Mouse (Mus musculus): ENCODE results near the gene Krt42.
"Not testable (repeated sequence)": the region's sequence is repeated elsewhere in the genome, so short reads cannot be mapped to it uniquely, and the experiment has no call there.

Gene Krt42

DNA sequence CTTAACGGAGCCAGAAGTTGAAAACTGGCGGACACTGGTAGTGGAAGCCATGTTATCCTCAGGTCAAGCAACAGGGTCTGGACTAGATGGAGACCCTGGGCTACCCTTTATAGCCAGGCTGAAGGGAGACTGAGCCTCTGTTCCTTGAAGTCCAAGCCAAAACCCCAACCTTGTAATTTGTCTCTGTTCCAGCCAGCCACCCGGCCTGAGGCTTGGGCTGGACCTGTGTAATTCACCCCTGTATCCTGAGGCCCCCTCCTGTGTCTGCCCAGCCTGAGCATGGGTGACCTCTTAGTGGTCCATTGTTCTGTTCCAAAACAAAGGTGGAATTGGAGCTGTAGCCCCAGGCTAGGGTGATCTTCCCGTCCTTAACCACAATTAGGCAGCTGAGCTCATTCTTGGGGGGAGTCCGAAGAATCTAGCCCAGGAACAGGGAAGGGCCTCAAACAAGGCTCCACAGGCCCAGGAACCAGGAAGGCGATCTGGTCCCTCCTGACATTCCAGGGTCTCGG is at the start of gene Krt42:
Krt42 (minus strand) TSS at position 51 of the 512 bp plus-strand sequence.
- no peak for DNase-seq (ENCODE audit: low spot score in 2 of 2)

DNA sequence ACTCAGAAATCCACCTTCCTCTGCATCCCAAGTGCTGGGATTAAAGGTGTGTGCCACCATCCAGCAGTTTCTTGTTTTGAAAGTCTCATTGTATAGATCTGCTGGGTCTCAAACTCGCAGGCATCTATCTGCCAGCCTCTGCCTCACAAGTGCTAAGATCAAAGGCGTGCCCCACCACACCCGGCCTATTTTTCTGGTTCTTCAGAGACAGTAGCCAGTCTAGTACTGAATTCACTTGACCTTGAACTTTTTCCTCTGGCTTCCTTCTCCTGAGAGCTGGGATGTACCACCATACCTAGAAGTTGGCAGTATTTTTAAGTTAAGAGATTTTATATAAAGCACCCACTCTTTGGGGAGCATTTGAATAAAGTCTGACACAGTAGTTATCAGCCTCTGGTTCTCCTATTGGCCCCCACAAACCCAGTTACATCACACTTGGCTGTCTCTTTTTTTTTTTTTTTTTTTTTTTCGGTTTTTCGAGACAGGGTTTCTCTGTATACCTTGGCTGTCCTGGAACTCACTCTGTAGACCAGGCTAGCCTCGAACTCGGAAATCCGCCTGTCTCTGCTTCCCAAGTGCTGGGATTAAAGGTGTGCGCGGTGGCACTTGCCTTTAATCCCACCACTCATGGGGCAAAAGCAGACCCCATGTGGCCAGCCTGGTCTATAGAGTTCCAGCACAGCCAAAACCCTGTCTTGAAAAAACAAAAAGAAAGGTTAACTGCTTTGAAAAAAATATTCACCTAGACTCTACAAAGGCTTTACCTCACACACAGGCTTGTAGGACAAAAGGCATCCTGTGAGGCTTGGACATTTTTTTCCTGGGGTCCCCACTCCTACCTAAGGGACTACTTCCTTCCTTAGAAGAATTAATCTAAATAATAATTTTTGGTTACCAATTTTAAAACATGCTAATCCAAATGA is 49.1 kb upstream of the Krt42 start:
- no peak for DNase-seq (ENCODE audit: low spot score in 2 of 2)

DNA sequence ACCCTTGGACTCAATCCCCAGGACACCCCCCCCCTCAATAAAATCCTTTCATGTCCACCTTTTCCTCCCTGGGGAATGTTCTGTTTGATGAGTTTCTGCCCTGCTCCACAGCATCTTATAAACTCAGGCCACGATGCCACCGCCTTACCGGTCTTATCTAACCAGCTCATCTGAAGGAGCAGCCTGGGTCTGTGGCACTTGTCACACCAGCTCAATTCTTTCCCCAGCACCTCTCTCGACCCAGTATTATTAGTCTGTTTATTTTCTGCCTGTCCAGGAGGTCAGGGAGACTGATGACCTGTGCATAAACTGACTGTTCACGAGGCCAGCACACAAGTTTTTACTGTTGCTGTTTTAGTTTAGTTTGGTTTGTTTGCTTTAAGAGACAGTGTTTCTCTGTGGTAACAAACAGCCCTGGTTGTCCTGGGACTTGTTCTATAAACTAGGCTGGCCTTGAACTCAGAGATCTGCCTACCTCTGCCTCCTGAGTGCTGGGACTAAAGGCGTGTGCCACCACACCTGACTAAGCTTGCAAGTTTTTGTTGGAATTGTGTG is 48.2 kb upstream of the Krt42 start:
- no peak for DNase-seq (ENCODE audit: low spot score in 2 of 2)

DNA sequence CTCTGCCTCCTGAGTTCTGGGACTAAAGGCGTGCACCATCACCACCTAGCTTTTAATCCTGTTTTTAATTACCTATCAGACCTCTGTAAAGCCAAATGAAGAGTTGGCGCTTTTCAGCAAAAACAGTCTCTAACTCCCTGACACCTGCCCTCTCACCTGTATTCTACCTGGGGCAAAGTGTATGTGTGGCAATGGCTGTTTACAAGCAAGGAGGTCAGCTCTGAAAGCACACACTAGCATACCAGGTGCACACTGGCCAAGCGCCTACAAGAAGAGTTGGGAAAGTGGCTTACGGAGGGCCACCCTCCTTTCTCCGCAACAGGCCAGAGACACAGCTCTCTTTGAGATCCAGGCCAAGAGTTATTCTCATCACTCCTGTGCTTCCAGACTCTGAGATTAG is 45.8 kb upstream of the Krt42 start:
- DNase-seq (ENCODE audit: low spot score in 2 of 2) = no peak

DNA sequence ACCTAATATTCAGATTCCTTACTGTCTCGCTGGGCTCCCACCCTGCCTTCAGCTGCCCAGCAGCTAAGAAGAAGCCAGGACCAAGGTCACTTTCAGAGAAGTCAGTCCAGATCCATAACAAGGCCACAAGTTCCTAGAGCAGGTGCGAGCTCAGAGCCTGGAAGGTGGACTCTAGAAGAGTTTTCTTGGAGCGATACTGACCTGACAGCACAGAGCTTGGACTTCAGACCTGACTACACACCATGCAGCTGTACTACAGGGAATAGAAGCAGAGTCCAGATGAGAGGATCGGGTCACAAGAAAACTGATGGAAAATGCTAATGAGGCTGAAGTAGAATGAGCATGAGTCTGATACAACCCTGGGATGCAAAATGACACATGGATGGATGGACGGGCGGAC is 43.8 kb upstream of the Krt42 start:
- DNase-seq (ENCODE audit: low spot score in 2 of 2) = no peak

DNA sequence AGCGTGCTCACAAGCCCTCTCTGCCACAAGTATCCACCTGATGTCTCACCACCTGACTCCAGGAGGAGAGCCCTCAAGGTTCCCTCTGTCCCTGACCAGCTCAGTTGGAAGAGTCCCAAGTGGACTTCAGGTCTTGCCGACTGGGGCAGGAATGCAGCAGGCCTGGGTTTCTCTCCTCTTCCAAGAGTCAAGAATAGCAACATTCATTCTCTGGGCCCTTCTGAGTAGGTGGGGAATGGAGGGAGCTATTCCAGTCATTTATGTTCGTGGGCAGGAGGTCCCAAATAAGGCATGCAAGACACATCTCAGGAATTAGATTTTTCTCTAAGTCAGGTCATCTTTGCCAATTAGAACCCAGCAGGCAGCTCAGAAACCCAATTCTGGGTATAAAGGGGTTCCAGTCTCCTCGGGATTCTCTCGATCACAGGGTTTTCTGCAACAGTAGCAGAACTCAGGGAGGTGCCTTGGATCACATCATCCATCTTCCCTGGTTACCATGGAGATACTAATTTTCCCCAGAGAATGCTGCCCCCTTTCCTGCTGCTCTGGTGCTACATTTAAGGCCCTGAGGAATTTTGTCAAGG is 42.5 kb upstream of the Krt42 start:
- DNase-seq (ENCODE audit: low spot score in 2 of 2) = peak; percentile 22 to 59

DNA sequence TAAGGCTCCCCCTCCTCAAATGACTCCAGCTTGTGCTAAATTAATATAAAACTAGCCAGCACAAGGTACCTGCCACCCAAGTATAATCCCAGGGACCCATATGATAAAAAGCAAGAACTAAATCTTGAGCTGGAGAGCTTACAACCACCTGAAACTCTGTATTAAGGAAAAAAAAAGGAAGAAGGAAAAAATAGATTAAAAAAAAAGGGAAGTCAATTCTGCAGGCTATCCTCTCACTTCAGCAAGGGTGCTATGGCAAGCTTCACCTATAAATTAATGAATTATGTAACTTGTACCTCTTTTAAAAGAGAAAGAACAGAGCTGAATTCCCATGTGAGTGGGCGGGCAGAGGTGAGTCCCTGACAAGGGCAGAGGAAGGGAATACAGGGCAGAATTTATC is 42.0 kb upstream of the Krt42 start:
- no peak for DNase-seq (ENCODE audit: low spot score in 2 of 2)

DNA sequence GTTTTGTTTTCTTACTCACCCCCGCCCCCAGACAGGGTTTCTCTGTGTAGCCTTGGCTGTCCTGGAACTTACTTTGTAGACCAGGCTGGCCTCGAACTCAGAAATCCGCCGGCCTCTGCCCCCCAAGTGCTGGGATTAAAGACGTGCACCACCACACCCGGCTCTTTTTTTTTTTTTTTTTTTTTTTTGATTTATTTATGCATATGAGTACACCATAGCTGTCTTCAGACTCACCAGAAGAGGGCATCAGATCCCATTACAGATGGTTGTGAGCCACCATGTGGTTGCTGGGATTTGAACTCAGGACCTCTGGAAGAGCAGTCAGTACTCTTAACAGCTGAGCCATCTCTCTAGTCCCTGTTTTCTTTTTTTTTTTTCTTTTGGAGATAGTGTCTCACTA is 39.0 kb upstream of the Krt42 start:
- not testable (repeated sequence) for DNase-seq (ENCODE audit: low spot score in 2 of 2)

DNA sequence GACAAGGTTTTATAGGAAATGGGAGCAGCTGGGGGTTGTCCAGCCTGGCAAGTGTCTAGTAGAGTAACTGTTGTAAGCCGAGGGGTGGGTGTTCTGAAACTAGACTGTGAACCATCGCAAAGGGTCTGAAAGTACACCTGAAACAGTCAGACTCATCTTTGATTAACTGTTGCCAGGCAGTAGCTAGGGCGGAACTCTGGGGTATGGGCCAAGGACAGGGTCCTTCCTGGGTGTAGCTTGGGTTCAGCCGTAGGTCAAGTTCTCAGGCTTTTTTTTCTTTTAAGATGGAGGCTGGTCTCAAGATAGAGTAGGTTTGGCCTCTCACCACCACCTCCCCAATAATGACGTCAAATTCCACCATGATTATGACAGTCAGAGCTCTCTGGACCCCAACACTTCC is 38.2 kb upstream of the Krt42 start:
- no peak for DNase-seq (ENCODE audit: low spot score in 2 of 2)

DNA sequence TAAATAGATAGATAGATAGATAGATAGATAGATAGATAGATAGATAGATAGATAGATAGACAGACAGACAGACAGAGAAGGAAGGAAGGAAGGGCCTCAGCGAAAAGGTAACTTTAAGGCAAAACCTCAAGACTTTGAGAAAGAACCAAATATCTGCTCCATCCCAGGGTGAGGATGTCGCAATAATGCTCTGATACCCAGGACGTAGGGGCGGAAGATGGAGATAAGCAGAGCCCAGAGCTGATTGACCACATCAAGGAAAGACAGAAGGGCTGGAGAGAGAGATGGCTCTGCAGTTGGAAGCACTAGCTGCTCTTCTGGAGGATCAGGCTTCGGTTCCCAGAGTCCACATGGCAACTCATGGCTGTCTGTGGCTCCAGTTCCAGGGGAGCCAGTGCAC is 31.6 kb upstream of the Krt42 start:
- no peak for DNase-seq (ENCODE audit: low spot score in 2 of 2)

DNA sequence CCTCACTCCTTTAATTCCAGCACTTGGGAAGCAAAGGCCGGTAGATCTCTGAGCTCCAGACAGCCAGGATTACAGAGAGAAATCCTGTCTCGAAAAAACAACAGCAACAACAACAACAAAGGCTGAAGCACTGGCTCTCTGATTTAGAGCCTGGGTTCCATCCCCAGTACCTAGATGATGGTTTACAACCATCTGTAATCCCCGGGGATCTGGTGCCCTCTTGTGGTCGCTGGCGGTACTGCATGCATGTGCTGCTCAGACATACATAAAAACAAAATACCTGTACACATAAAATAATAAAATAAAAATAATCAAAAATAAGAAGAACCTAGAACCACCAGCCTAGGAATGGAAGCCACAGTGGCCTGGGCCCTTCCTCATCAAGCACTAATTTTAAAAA is 30.6 kb upstream of the Krt42 start:
- no peak for DNase-seq (ENCODE audit: low spot score in 2 of 2)

DNA sequence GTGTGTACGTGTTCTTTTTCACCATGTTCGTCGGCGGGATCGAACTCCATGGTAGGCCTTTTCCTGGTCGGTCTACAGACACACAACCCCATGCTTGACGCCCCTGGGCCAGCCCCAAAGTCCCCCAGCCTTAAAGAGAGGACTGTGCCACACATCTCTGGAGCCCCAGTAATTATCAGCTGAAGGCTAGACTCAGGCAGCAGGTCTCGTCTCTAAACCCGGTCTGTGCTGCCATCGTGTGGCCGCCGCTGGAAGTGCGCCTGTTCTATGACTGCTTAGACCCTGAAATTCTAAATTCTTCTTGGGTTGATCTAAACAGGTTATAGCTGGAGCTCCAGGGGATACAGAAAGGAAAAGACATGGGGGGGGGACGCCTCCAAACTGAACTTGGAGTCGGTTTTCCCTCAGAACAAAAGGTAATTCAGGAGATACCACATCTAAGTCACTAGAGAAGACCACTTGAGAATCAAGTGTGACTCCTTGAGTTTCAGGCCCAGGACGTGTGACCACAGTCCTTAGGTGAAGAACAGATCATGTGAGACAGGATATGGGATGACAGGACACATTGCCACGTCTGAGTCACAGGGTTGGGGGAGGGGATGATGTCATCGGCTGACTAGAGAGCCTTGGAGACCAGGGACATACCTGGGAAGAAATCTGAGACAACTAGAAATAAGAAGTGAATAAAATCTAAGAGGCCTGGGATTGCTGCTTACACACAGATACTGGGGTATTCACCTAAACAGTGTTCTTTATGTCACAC is 28.8 kb upstream of the Krt42 start:
- DNase-seq (ENCODE audit: low spot score in 2 of 2) = peak; percentile 61 to 80

DNA sequence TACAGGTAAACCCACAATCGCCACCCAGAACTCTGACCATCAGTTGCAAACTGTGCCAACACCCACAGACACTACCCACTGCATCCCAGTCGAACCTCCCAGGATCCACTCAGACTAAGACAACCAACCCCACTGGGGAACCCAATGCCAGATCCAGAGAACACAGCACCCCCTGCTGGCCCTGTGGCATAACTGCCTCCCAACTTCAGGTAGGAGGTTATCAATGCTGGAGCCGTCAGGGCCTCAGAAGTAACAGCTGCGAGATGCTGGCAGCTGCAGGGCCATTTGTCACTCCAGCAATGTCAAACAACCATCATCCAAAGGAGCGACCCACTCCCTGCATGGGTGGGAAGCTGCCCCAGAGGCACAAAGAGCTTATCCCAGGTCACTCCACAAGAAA is 28.1 kb upstream of the Krt42 start:
- no peak for DNase-seq (ENCODE audit: low spot score in 2 of 2)

DNA sequence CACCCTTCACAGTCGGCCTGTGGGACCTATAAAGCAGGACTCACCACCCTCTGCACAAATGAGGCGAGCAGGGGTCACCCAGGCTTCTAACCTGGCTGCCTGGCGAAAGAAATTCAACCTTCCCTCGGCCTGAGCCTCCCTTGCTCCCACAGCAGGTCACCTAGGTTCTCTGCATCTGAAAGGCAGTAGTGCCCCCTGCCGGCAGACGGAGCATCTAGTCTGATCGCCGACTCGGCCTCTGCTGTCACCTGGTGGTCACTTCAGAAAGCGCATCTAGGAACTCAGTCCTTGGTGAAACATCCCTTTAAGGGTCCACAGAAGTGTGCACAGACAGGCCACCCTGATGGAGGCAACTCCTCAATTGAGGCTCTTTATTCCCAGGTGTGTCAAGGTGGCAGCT is 25.6 kb upstream of the Krt42 start:
- peak; percentile 39 to 57 for DNase-seq (ENCODE audit: low spot score in 2 of 2)

DNA sequence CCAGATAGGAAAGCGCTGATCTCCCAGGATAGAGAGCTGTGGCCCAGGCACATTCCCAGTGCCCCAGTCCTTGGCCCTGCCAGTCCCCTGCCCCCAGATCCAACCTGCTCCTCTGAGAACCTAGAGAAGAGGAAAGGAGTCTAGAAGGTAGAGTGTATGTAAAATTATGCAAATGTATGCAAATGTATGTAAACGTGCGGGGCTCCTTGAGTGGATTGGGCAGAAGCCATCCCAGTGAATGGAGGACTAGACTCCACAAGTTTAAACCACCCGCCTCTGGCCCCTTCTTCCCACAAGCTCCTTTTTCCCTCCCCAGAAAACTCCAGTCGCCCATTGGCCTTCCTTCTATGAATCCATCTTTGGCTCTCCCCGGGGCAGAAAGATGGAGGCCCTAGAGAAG is 23.2 kb upstream of the Krt42 start:
- DNase-seq (ENCODE audit: low spot score in 2 of 2) = no peak

DNA sequence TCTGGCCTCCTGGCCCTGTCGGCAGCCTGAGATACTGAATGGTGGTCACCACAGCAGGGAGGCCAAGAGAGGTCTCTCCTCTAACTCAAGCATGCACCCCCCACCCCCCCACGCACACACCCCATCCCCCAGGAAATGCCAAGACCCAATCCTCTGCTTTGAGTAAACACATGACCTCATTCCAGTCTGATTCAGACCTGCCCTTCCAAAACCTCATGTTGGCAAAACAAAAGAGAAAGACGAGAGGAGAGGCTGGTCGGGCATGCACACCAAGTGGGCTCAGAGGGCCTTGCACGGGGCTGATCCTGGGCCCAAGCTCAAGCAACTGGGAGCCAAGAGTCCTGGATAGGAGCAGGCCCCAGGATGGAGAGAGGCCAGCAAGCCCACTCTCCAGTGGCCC is 20.6 kb upstream of the Krt42 start:
- DNase-seq (ENCODE audit: low spot score in 2 of 2) = no peak

DNA sequence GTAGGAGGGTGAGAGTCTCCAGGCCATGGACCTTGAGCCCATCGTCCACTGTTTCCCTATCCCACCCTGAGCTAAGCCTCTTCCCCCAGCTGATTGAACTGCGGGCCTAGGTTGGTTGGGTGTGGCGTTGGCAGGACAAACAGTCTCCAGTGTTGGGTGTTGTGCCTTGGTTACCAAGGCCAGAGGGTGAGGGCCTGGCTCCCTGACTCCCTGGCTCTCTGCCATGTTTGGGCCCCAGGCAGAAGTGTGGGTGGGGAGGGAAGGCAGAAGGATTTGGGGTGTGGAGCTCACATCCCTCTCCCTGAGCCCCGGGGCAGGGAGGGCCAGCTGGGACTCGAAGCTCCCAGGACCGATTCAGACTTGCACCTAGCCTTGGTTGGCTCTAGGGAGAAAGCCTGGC is 19.3 kb upstream of the Krt42 start:
- no peak for DNase-seq (ENCODE audit: low spot score in 2 of 2)

DNA sequence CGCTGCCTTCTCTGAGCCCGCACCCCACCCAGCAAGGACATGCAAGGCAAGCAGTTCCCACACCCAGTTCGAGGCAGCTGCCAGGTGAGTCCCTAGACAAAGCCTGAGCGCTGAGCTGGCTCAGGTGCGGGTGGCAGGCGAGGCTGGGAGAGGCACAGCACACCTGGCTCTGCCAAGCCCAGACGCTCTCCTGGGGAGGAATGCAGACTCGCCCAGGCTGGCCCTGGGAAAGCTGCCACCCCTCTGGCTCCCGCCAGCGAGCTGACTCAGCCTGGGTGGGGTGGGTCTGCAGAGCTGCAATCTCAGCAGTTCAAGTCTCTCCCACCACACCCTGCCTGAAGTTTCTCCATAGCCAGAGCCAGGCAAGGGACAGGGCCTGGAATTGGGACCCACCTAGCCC is 17.4 kb upstream of the Krt42 start:
- peak in 1 of 2 experiments; percentile 14 for DNase-seq (ENCODE audit: low spot score in 2 of 2)

DNA sequence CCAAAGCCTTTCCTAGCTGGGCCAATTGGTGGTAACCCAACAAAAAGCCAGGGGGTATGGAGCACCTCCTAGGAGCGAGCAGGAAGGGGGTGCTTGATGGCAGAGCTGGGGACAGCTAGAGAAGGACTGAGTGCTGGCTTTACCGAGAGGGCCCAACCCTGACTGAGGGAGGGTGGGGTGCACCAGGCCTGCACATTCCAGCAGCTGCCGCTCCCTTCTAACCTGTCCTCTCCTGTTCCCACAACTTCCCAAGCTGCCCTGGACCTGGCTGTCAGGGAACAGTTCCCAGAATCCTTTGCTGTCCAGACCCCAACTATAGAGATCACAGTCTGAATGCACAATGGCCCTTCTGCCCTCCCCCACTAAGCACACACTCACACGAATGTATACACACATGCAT is 15.3 kb upstream of the Krt42 start:
- no peak for DNase-seq (ENCODE audit: low spot score in 2 of 2)

DNA sequence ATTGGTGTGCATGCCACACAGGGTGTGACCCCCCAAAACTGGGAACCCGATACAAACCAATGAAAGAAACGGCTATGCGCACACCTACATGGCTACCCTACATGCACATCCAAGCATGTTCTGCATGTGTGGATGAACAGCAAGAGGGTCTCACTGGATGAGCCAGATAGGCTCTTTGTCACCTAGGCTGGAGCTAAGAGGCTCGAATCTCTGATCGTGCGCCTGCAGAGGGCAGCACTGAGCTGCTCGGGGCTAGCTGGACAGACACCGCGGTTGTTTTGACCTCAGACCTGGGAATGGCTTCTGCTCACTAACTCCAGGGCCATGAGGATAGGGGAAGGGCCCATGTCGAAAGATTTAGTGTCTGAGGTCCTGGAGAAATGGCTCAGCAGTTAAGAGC is 12.9 kb upstream of the Krt42 start:
- DNase-seq (ENCODE audit: low spot score in 2 of 2) = peak; percentile 18 to 40

DNA sequence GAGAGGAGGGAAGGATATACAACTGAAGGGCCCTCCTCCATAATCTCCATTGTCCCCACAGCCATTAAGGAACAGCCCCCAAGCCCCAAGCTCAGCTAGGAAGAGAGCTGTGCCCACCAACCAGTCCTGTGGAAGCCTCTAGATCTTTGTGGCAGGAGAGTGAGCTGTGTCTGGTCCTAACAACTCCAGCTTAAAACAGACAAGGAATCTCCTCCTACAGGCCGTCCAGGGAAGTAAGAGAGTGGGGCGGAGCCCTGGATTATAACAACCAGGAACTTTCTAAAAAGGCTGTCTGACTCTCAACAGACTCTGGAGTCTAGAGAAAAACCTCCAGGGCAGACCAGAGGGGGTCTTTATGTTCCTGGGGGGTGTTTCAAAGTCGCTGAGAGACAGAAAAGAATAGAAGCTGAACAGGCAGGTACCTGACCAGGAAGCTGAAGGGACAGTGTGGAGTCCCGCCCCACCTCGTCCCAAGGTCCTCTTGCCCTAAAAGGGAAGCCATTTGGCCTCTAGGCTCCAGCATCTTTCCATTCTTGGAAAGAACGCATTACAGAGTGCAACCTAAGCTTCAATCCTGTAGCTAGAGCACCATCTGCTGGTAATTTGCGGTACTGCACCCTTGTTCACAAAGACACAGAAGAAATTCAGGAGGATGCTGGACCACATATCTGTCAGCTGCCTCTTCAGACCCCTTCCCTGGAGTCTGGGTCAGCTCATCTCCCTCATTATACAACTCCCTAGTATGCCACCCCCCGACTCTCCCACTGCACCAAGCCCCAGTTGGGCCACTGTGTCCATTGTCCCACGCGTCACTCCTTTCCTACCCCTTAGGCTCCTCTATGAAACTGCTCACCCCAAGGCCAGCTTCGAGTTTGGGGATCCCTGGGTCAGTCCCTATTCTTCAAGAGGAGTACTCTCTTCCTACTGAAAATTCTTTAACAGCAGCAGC is 12.2 kb upstream of the Krt42 start:
- DNase-seq (ENCODE audit: low spot score in 2 of 2) = peak; percentile 73
